Mouse (Mus musculus) stomach, embryonic 14.5 days (tissue): ENCODE measurements at regions not wholly inside any gene's neighbourhood (a gene's known extent, or its start where the extent isn't known, plus 50 kb on each side); places are given as distances from the start of the nearest gene placed in this dataset.

ENCODE experiments used
- ATAC-seq: fragments of 200-750 bp; cut with Nextera tagmentation; 2 replicates; pipeline ENCODE4 v1.8.0; 2017; ENCODE audit warnings: low read depth, moderate TSS enrichment; ENCODE audit not compliant: insufficient number of reproducible peaks, insufficient read depth, low FRiP score
- H3K27ac ChIP-seq: fragments of 300-500 bp; sonication (generic); 2 replicates; pipeline ENCODE4 v1.5.1; 2014; ENCODE audit warnings: mild to moderate bottlenecking, low read length, moderate library complexity, mixed read lengths
- H3K27me3 ChIP-seq: fragments of 300-500 bp; sonication (generic); 2 replicates; pipeline ENCODE4 v1.6.1; 2014; ENCODE audit warnings: low read length, control low read depth, mixed read lengths; ENCODE audit not compliant: control insufficient read depth, insufficient read depth
- H3K36me3 ChIP-seq: fragments of 300-500 bp; sonication (generic); 2 replicates; pipeline ENCODE4 v1.6.1; 2014; ENCODE audit warnings: mild to moderate bottlenecking, control low read depth, low read length, moderate library complexity, mixed read lengths; ENCODE audit not compliant: control insufficient read depth, insufficient read depth
- H3K4me1 ChIP-seq: fragments of 300-500 bp; sonication (generic); 2 replicates; pipeline ENCODE4 v1.6.1; 2014; ENCODE audit warnings: low read length, control low read depth, mixed read lengths; ENCODE audit not compliant: control insufficient read depth, insufficient read depth
- H3K4me2 ChIP-seq: fragments of 300-500 bp; sonication (generic); replicated peaks from 2 replicates; pipeline ENCODE4 v1.6.1; 2014; ENCODE audit warnings: low read depth, low read length, control low read depth
- H3K4me3 ChIP-seq: fragments of 300-500 bp; sonication (generic); 2 replicates; pipeline ENCODE4 v1.5.1; 2014; ENCODE audit warnings: low read depth, low read length, control low read depth
- H3K9ac ChIP-seq: fragments of 300-500 bp; sonication (generic); replicated peaks from 2 replicates; pipeline ENCODE4 v1.6.1; 2014; ENCODE audit warnings: low read depth, mild to moderate bottlenecking, control low read depth, low read length, moderate library complexity, mixed read lengths
- H3K9me3 ChIP-seq: fragments of 300-500 bp; sonication (generic); 2 replicates; pipeline ENCODE4 v1.6.1; 2016; ENCODE audit warnings: low read depth, low read length, control low read depth; ENCODE audit not compliant: control insufficient read depth
- WGBS: fragments of 180-500 bp; shearing (Covaris S2); extraction: QIAGEN DNeasy Blood & Tissue Kit; methylation state at CpG from one replicate; pipeline ENCODE4 v1.1.7; 2014; 5-methylcytosine and 5-hydroxymethylcytosine counted together

DNA sequence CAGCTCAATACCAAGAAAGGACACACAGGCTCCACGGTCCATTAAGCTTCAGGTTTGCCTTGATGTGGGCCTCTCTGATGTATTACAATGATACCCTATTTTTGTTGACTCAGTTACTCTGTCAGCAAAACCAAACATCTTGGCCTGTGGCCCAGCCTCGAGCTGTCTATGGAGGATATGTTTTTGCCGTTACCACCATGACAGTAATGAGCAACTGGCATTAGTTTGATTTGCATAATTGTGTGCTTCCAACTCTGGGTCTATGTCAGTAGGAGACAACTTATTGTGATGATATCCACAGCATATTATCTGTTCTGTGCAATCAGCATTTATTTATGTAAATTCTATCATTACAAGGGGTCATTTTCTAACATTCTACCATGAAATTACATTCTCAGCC lies 603.2 kb downstream of the Ttll7 start:
- Histone ChIP-seq H3K4me1 (no peaks in the 10 kb centered on the region), H3K9me3 (no peaks in the 10 kb centered on the region), H3K4me3 (no peak overlapping the region), H3K27me3 (no peaks in the 10 kb centered on the region), H3K36me3 (no peaks in the 10 kb centered on the region), H3K9ac (no peak overlapping the region), H3K4me2 (no peak overlapping the region), H3K27ac (no peak overlapping the region)
- 80% methylated on average over 3 of the region's 3 CpGs for WGBS
- ATAC-seq, result no peak

DNA sequence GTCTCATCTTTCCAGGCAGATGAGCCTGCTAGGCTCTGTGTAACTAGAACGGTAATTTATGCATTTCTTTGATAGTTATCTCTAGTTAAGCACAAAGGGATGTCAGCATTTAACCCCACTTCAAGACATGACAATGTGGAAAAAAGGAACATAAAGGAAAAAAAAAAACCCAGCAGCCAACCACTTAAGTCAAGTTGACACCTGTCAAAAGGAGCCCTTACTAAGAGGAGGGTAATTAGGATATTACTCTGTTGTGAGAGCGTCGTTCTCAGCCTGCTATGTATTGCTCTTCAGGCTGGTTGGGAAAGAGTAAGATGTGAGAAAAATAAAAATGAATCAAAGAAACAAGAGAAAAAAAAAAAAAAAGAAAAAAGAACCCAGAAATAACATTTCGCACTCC lies 604.1 kb downstream of the Ttll7 start:
- no peak overlapping the region for H3K27ac ChIP-seq
- H3K9me3 ChIP-seq, result no peaks in the 10 kb centered on the region
- no peaks in the 10 kb centered on the region for H3K27me3 ChIP-seq
- H3K4me2 ChIP-seq, result no peak overlapping the region
- no peak for ATAC-seq
- H3K36me3 ChIP-seq, result no peaks in the 10 kb centered on the region
- 82% methylated on average over 4 of the region's 4 CpGs for WGBS
- no peaks in the 10 kb centered on the region for H3K4me1 ChIP-seq
- no peak overlapping the region for H3K4me3 ChIP-seq
- H3K9ac ChIP-seq, result no peak overlapping the region

DNA sequence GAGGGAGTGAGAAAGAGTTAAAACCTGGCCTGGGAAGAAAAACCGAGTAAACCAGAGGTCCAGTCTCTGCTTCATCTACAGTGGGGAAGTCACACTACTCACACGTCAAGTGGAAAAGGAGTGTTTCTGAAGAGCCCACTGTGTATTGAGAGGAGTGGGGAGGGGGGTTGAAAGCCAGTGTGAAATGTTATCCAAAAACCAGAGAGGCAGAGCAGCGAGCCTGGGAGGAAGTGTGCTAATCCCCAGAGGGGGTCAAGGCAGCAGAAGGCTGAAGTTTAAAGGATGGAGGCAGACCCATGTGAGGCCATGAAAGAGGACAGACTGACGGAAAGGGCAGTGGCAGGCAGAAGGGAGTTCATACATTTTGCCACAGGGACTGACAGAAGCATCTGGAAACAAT lies 605.9 kb downstream of the Ttll7 start:
- no peak overlapping the region for H3K4me3 ChIP-seq
- H3K9me3 ChIP-seq, result no peaks in the 10 kb centered on the region
- H3K27ac ChIP-seq, result no peak overlapping the region
- no peak for ATAC-seq
- no peaks in the 10 kb centered on the region for H3K4me1 ChIP-seq
- H3K36me3 ChIP-seq, result no peaks in the 10 kb centered on the region
- 37% methylated on average over 4 of the region's 4 CpGs for WGBS
- H3K4me2 ChIP-seq, result no peak overlapping the region
- H3K27me3 ChIP-seq, result no peaks in the 10 kb centered on the region
- H3K9ac ChIP-seq, result no peak overlapping the region

DNA sequence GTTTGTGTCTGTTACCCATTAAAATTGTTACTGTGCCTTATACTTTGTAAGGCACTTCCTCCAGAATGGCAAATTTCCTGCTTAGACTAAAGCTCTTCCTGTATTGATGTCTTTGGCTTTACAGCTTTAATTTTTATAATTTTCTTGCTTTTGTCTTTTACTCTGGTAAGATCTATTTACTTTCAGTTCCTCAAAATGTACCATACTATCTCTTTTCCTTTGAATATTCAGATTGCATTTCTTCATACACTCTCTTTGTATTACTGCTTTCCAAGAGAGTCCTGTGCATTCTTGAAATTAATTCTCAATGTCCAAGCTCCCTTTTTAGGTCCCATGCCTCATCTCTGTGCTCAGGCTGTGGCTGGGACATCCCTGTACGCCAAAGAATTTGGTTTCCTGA lies 627.7 kb downstream of the Ttll7 start:
- 89% methylated on average over 1 of the region's 1 CpGs for WGBS
- Histone ChIP-seq H3K9ac (no peak overlapping the region), H3K27me3 (no peaks in the 10 kb centered on the region), H3K4me1 (no peaks in the 10 kb centered on the region), H3K9me3 (no peaks in the 10 kb centered on the region), H3K4me3 (no peak overlapping the region), H3K36me3 (no peaks in the 10 kb centered on the region), H3K4me2 (no peak overlapping the region), H3K27ac (no peak overlapping the region)
- ATAC-seq, result no peak
